Mouse (Mus musculus): ENCODE measurements around the gene Gm20715.

GRCm38 (mm10) chr7:6397996-6398975 is 11.8 kb upstream of the Gm20715 start, which contains the start of gene Smim17:
- no peak for TF ChIP-seq CTCF (IDR thresholded peaks at IDR 0.05; ENCODE audit: low read depth, low read length)
- TF ChIP-seq POLR2A (IDR thresholded peaks at IDR 0.05; ENCODE audit: borderline replicate concordance, low read depth, low read length) = no peak

Measured in bone marrow macrophage, adult 2 months (primary cell).